Mouse (Mus musculus): ENCODE data around the gene Hdac8. TPM values are rescaled to one million over a fixed set of nuclear protein-coding genes. Genes with fewer than 3 reads are reported as not detected.

Gene Hdac8
- polyA plus RNA-seq, 1 experiment = 18.5 TPM

DNA sequence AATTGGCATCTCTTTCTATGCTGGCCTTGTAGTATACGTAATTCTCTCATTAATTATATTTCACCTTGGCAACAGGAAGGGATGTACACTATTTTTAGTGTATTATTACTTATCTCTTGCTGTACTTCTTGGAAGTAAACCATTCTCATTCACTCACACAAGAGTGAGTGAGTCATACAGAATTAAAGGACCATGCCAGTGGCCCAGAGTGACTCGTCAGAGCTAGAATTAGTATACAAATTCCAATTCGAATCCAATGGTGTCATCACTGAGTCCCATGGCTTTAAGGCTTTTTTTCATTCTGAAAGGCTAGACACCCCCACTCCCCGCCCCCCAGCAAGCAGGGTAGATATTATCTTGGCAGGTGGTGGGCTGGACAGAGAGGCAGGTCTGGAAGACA is 88.2 kb downstream of the Hdac8 start:
- Histone ChIP-seq H3K27ac (ENCODE audit: insufficient read depth, low read length) (no peak overlapping the region), H3K4me1 (ENCODE audit: control insufficient read depth, insufficient read depth, low read length) (no peaks in the 10 kb centered on the region), H3K9ac (ENCODE audit: low read depth, poor library complexity, severe bottlenecking) (no peak overlapping the region), H3K4me3 (ENCODE audit: low read depth, low read length) (no peak overlapping the region), H3K36me3 (ENCODE audit: control insufficient read depth, insufficient read depth, low read length, poor library complexity, severe bottlenecking) (no peaks in the 10 kb centered on the region), H3K27me3 (ENCODE audit: control insufficient read depth, insufficient read depth, low read length, poor library complexity, severe bottlenecking) (no peaks in the 10 kb centered on the region), H3K9me3 (replicated peaks; ENCODE audit: control insufficient read depth, insufficient read depth, low read length, poor library complexity, severe bottlenecking) (no peaks in the 10 kb centered on the region)
- no peak for TF ChIP-seq EP300 (IDR thresholded peaks at IDR 0.05; ENCODE audit: insufficient read depth, low read depth, low read length)

DNA sequence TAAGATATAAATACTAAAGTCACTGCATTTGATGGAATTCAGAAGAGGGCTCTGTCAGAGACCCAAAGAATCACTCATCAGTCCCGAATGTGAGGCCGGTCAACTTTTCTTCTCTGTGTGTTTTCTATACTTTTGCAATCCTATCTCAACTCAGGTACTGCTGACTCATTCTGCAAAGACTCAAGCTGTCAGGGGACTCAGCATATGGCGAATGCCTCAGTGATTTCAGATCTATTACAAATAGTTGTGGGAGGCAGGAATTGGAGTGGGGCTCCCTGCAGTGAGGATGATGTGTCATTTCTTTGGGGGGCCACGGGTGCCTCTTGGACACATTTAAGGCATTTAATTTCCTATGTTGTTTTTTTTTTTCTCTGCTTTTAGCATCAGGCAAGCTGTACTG is 88.8 kb downstream of the Hdac8 start:
- H3K4me1 ChIP-seq (ENCODE audit: control insufficient read depth, insufficient read depth, low read length) = no peaks in the 10 kb centered on the region
- no peak overlapping the region for H3K4me3 ChIP-seq (ENCODE audit: low read depth, low read length)
- no peaks in the 10 kb centered on the region for H3K9me3 ChIP-seq (replicated peaks; ENCODE audit: control insufficient read depth, insufficient read depth, low read length, poor library complexity, severe bottlenecking)
- TF ChIP-seq EP300 (IDR thresholded peaks at IDR 0.05; ENCODE audit: insufficient read depth, low read depth, low read length) (no peak), POLR2A (IDR thresholded peaks at IDR 0.05; ENCODE audit: insufficient read depth, low read length) (no peak), CTCF (IDR thresholded peaks at IDR 0.05; ENCODE audit: low read depth, low read length) (no peak)
- H3K9ac ChIP-seq (ENCODE audit: low read depth, poor library complexity, severe bottlenecking) = no peak overlapping the region
- H3K36me3 ChIP-seq (ENCODE audit: control insufficient read depth, insufficient read depth, low read length, poor library complexity, severe bottlenecking) = no peaks in the 10 kb centered on the region
- H3K27ac ChIP-seq (ENCODE audit: insufficient read depth, low read length) = no peak overlapping the region
- H3K27me3 ChIP-seq (ENCODE audit: control insufficient read depth, insufficient read depth, low read length, poor library complexity, severe bottlenecking) = no peaks in the 10 kb centered on the region

DNA sequence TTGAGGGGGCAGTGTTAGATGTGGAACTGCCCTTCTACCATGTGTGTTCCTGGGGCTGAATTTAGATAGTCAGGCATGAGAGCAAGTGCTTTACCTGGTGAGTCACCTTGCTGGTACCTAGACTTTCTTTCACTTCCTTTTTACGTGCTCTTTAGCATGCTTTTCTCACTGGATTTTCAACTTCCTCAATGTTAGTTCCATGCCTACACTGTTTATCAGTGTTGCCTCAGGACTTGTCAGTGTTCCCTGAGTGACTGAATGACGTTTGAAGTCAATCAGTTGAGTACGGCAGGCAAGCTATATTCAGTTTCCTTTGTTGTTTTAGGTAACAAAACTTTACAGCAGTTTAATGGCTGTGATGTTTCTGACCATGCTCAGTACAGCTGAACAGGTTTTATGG is 120.4 kb downstream of the Hdac8 start:
- H3K27me3 ChIP-seq (ENCODE audit: control insufficient read depth, insufficient read depth, low read length, poor library complexity, severe bottlenecking) = no peaks in the 10 kb centered on the region
- TF ChIP-seq CTCF (IDR thresholded peaks at IDR 0.05; ENCODE audit: low read depth, low read length) (no peak), EP300 (IDR thresholded peaks at IDR 0.05; ENCODE audit: insufficient read depth, low read depth, low read length) (no peak), POLR2A (IDR thresholded peaks at IDR 0.05; ENCODE audit: insufficient read depth, low read length) (no peak)
- no peak overlapping the region for H3K4me3 ChIP-seq (ENCODE audit: low read depth, low read length)

DNA sequence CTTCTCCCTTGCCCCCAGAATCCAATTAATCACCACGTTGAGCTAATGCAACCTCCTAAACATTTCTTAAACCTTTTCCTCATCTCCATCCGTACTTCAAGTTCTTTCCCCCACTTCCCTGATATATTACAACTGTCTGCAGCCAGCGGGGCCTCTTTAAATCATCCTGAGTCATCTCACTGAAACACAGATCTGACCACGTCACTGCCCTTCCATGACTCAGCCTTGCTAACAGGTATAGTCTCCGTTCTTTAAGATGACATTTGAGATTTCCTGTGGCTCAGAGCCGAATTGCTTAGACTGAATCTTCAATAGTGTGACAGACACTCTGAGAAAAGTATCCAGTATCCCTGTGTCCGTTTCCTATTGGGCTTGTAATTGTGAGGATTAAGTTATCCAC is 122.0 kb downstream of the Hdac8 start:
- no peak overlapping the region for H3K27ac ChIP-seq (ENCODE audit: insufficient read depth, low read length)
- TF ChIP-seq CTCF (IDR thresholded peaks at IDR 0.05; ENCODE audit: low read depth, low read length) (no peak), EP300 (IDR thresholded peaks at IDR 0.05; ENCODE audit: insufficient read depth, low read depth, low read length) (no peak), POLR2A (IDR thresholded peaks at IDR 0.05; ENCODE audit: insufficient read depth, low read length) (no peak)
- H3K27me3 ChIP-seq (ENCODE audit: control insufficient read depth, insufficient read depth, low read length, poor library complexity, severe bottlenecking) = no peaks in the 10 kb centered on the region
- no peaks in the 10 kb centered on the region for H3K4me1 ChIP-seq (ENCODE audit: control insufficient read depth, insufficient read depth, low read length)
- no peaks in the 10 kb centered on the region for H3K36me3 ChIP-seq (ENCODE audit: control insufficient read depth, insufficient read depth, low read length, poor library complexity, severe bottlenecking)
- no peaks in the 10 kb centered on the region for H3K9me3 ChIP-seq (replicated peaks; ENCODE audit: control insufficient read depth, insufficient read depth, low read length, poor library complexity, severe bottlenecking)
- H3K4me3 ChIP-seq (ENCODE audit: low read depth, low read length) = no peak overlapping the region
- H3K9ac ChIP-seq (ENCODE audit: low read depth, poor library complexity, severe bottlenecking) = no peak overlapping the region

More for the DNA sequence above, 120.4 kb downstream of the Hdac8 start:
- Histone ChIP-seq H3K36me3 (ENCODE audit: control insufficient read depth, insufficient read depth, low read length, poor library complexity, severe bottlenecking) (no peaks in the 10 kb centered on the region), H3K9ac (ENCODE audit: low read depth, poor library complexity, severe bottlenecking) (no peak overlapping the region), H3K9me3 (replicated peaks; ENCODE audit: control insufficient read depth, insufficient read depth, low read length, poor library complexity, severe bottlenecking) (no peaks in the 10 kb centered on the region), H3K27ac (ENCODE audit: insufficient read depth, low read length) (no peak overlapping the region), H3K4me1 (ENCODE audit: control insufficient read depth, insufficient read depth, low read length) (no peaks in the 10 kb centered on the region)

DNA sequence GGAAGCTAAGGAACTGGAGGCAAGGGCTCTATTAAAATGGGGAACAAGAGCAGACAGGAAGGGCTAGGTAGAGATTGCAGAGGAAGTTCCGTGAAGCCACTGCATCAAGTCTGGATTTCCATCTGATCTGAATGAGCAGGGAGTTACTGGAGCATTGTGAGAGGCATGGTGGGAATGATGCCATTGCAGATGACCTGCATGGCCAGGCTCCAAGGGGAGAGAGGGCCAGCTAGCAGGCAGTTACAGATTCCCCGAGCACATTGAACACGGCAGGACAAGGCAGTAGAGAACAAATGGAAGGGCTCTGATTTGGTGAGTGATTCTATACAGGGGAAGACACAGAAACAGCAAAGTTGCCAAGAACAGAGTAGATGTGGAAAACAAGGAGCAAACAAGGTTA is 138.6 kb downstream of the Hdac8 start:
- Histone ChIP-seq H3K4me1 (ENCODE audit: control insufficient read depth, insufficient read depth, low read length) (no peaks in the 10 kb centered on the region), H3K27me3 (ENCODE audit: control insufficient read depth, insufficient read depth, low read length, poor library complexity, severe bottlenecking) (no peaks in the 10 kb centered on the region), H3K27ac (ENCODE audit: insufficient read depth, low read length) (no peak overlapping the region), H3K9ac (ENCODE audit: low read depth, poor library complexity, severe bottlenecking) (no peak overlapping the region), H3K9me3 (replicated peaks; ENCODE audit: control insufficient read depth, insufficient read depth, low read length, poor library complexity, severe bottlenecking) (no peaks in the 10 kb centered on the region), H3K4me3 (ENCODE audit: low read depth, low read length) (no peak overlapping the region), H3K36me3 (ENCODE audit: control insufficient read depth, insufficient read depth, low read length, poor library complexity, severe bottlenecking) (no peaks in the 10 kb centered on the region)
- no peak for TF ChIP-seq CTCF (IDR thresholded peaks at IDR 0.05; ENCODE audit: low read depth, low read length)
- no peak for TF ChIP-seq EP300 (IDR thresholded peaks at IDR 0.05; ENCODE audit: insufficient read depth, low read depth, low read length)
- no peak for TF ChIP-seq POLR2A (IDR thresholded peaks at IDR 0.05; ENCODE audit: insufficient read depth, low read length)

DNA sequence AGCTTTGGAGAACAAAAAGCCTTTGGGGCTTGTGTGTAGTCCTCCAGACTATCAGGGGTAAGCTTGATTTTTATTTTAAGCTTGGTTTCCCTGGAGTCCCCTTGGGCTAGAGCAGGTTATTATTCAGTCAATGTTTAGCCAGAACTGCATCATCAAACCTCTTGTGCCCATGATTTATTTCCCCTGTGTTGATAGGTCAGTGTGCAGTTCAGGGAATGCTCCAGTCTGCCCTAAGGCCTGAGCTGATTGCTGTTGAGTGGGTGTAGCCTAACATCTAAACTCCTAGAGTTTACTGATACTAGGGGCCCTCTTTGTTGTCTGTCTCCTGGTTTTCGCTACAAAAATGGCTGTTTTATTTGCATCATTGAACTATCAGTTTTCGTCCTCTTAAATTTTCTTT is 142.9 kb downstream of the Hdac8 start:
- no peaks in the 10 kb centered on the region for H3K36me3 ChIP-seq (ENCODE audit: control insufficient read depth, insufficient read depth, low read length, poor library complexity, severe bottlenecking)
- H3K27ac ChIP-seq (ENCODE audit: insufficient read depth, low read length) = no peak overlapping the region
- no peaks in the 10 kb centered on the region for H3K4me1 ChIP-seq (ENCODE audit: control insufficient read depth, insufficient read depth, low read length)
- H3K9me3 ChIP-seq (replicated peaks; ENCODE audit: control insufficient read depth, insufficient read depth, low read length, poor library complexity, severe bottlenecking) = no peaks in the 10 kb centered on the region
- H3K27me3 ChIP-seq (ENCODE audit: control insufficient read depth, insufficient read depth, low read length, poor library complexity, severe bottlenecking) = no peaks in the 10 kb centered on the region
- no peak overlapping the region for H3K9ac ChIP-seq (ENCODE audit: low read depth, poor library complexity, severe bottlenecking)
- no peak for TF ChIP-seq EP300 (IDR thresholded peaks at IDR 0.05; ENCODE audit: insufficient read depth, low read depth, low read length)
- no peak overlapping the region for H3K4me3 ChIP-seq (ENCODE audit: low read depth, low read length)
